Mouse (Mus musculus) adrenal gland, adult 10 weeks (tissue): Measurements from ENCODE around the gene Cxcr1. TPM values are rescaled to one million over a fixed set of nuclear protein-coding genes. Genes with fewer than 3 reads are reported as not detected.

Experiments
- polyA plus RNA-seq: library from polyadenylated mRNA; stranded (reverse); fragments of 350-450 nt; fragmentation: Illumina TruSeq; extraction: RNeasy Lipid Tissue Mini Kit (QIAGEN cat#74804); gene quantifications from one replicate; pipeline ENCODE4 v1.2.3, GENCODE M21; 2014; ENCODE audit warnings: low read depth, low replicate concordance

Cxcr1 gene
- polyA plus RNA-seq = not detected

DNA sequence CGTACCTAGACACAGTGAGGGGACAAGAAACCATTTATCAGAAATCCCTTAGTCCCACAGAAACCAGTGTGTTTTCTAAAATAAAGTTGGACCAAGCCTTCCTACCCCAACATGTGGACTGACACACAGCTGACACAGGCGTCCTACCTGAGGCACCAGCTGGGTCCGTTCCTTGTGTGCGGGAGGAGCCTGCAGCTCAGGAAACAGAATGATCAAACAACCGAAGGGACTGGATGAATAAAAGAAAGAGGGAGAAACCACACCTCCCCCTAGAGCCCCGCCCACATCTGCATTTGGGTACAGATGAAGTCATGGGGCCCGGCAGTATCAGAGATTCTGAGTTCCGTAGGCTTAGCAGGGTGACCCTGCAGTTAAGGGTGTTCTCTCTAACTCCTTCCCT, at the start of gene Cxcr1:
Gene Cxcr1, minus strand, starts transcription at position 187 of the 400 bp plus-strand sequence.

DNA sequence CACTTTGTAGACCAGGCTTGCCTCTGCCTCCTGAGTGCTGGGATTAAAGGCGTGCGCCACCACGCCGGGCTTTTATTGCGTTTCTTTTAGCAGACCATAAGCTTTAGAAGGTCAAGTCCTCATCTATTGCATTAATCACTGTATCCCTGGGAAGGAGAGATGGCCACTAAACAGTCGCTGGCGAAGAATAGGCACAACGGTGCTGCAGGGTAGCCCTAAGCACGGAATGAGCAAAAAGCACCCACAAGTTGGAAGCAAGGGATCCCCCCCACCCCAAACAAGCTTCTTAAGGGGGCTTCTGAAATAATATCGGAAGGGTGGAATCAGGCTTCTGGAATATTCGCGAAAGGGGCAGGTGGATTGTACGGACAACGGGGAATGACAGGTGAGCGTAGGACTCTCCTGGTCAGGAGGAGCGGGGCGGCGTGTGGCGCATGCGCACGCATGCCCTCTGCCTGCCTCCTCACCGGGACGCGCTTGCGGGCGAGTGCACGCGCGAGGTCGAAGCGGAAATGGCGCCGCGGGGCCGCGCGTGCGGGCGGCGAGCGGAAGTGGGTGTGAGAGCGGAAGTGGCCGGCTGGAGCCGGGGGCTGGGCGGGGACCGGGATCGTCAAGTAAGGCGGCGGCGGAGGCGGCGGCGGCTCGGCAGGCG, 41.6 kb upstream of the Cxcr1 start, which contains the start of gene Arpc2:
Gene Arpc2, plus strand, starts transcription at position 147 of the 652 bp plus-strand sequence.

DNA sequence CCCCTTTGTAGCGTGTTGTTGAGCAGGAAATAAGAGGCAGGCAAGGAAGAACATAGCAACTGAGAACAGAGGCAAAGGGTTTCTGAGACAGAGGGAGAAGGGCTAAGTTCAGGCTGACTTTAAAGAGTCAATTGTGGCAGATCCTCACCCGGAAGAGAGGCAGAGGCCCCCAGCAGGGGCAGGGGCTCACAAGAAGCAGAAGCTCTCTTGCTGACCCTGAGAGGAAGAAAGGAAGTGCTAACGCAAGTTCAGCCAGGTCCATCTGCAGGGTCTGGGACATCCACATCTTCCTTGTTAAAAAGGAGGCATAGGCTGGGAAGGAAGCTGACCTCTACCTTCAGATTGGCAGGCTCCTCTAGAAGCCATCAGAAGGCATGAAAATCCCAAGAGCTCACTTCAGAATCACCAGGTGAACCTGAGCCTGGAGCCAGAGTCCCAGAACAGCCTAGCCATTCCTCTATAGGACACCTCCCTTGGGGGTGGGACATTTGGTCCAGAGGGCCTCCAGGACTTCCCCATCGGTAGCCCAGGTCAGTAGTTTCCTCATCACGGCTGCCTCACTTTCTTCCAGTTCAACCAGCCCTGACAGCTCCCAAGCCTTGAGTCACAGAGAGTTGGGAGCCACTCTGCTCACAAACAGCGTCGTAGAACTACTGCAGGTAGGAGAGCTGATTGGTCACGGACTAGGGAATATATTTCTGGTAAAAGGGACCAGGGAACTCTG, 40.8 kb downstream of the Cxcr1 start, which contains the start of gene Cxcr2:
Gene Cxcr2, plus strand, starts transcription at position 529 of the 724 bp plus-strand sequence.

Other genes starting within 250 kb of the Cxcr1 start
- 50.0 TPM for gene Tns1, start 70.2 kb downstream of the Cxcr1 start, polyA plus RNA-seq
- gene Rufy4, start 69.1 kb downstream of the Cxcr1 start, polyA plus RNA-seq = 0.41 TPM
- not detected for gene Cxcr2, start 40.6 kb downstream of the Cxcr1 start, polyA plus RNA-seq
- gene Arpc2, start 41.5 kb upstream of the Cxcr1 start, polyA plus RNA-seq = 421 TPM
- not detected for gene Gpbar1, start 83.9 kb upstream of the Cxcr1 start, polyA plus RNA-seq
- 5.1 TPM for gene Aamp, start 90.1 kb upstream of the Cxcr1 start, polyA plus RNA-seq
- 2.3 TPM for gene Pnkd, start 90.3 kb upstream of the Cxcr1 start, polyA plus RNA-seq
- gene Tmbim1, start 111.0 kb upstream of the Cxcr1 start, polyA plus RNA-seq = 59.1 TPM
- gene Catip, start 167.5 kb upstream of the Cxcr1 start, polyA plus RNA-seq = 0.29 TPM
- gene Slc11a1, start 180.6 kb upstream of the Cxcr1 start, polyA plus RNA-seq = 1.2 TPM
- 23.3 TPM for gene Ctdsp1, start 196.9 kb upstream of the Cxcr1 start, polyA plus RNA-seq
- 0.64 TPM for gene Vil1, start 214.7 kb upstream of the Cxcr1 start, polyA plus RNA-seq